Mouse (Mus musculus): ENCODE measurements around the gene Top3a.

Gene Top3a

GRCm38 (mm10) chr11:60775578-60775977 is 1.6 kb downstream of the Top3a start:
- DNase-seq (ENCODE audit: low read depth, low spot score) = no peak

DNA sequence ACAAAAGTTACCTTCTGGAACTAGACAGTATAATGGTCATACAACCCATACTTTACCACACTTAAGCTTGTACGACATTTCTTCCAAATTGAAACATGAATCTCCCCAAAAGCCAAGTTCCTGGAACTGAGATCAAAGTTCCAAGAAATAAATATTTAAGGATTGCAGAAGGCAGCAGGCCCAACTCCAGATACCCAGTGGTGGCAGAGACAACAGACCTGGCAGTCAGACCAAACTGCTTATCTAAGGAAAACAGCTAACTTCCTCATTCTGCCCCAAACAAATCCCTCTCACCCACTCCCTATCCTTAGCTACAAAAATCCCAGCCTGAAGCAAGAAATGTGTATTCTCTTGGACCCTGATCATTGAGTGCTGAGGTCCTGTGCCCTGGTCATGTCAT is 2.3 kb downstream of the Top3a start:
- DNase-seq (ENCODE audit: low read depth, low spot score) = no peak

- DNase-seq (ENCODE audit: low read depth, low spot score) = no peak
These were observed 2.9 kb downstream of the Top3a start for GRCm38 (mm10) chr11:60774158-60774689.

- no peak for DNase-seq (ENCODE audit: low read depth, low spot score)
These were observed 5.0 kb downstream of the Top3a start for GRCm38 (mm10) chr11:60772161-60772560.

DNA sequence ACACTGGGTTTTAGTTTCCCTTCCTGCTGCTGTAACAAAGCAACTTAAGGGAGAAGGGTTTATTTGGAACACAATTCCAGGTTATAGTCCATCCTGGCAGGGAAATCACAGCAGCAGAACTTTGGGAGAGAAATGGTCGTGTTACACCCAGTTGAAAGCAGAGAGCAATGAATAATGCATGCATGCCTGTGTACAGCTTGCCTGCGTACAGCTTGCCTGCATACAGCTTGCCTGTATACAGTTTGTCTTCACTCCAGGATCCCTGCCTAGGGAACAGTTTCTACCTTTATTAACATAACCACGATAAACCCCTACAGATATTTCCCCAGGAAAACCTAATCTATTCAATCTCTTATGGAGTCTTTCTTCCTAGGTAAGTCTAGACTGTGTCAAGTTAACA is 6.4 kb downstream of the Top3a start:
- DNase-seq (ENCODE audit: low read depth, low spot score) = no peak

DNA sequence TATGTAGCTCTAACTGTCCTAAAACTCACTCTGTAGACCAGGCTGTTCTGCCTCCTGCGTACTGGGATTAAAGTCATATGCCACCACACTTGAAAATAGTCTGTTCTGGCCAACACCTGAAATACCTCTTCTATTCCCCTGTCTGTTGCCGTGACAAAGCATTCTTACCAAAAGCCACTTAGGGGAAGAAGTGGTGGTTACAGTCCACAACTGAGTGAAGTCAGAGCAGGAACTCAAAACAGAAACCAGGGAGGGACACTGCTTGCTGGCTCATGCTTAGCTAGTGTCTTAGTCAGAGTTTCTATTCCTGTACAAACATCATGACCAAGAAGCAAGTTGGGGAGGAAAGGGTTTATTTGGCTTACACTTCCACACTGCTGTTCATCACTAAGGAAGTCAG is 7.8 kb downstream of the Top3a start:
- DNase-seq (ENCODE audit: low read depth, low spot score) = no peak

GRCm38 (mm10) chr11:60766969-60767368 is 10.2 kb downstream of the Top3a start:
- no peak for DNase-seq (ENCODE audit: low read depth, low spot score)

DNA sequence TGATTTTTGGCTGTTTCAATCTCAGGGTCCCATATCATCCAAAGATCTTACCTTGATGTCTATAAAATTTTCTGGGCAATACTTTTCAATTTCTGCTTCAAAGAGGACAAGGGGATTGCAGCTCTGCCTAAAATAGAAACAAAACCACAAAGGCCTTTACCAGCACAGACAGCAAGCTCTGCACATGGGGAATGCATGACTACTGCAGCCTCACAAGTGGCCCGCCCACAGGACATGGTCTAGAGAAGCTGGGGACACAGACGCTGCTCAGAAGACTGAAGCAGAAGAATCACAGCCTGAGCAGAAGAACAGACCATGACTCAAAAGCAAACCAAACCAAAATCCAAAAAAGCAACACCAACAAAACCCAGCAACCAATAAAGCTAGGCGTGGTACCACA is 15.5 kb downstream of the Top3a start:
- DNase-seq (ENCODE audit: low read depth, low spot score) = no peak

DNA sequence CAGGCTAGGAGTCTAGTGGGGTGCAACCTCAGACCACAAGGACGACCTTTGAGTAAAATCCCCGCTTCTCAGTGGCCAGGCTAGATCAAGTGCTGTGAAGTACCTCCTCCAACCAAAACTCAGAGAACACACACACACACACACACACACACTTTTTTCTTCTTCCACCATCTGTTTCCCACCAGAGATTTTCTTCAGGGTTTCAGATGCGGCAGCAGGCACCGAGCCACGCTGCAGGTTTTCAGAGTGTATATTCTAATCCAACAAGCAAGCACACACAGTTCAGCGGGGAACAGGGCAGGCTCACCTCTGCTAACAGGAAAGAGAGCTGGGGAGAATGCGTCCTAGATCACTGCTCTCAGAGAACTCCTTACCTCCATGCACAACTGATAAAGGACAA is 21.6 kb downstream of the Top3a start:
- DNase-seq (ENCODE audit: low read depth, low spot score) = no peak

GRCm38 (mm10) chr11:60740321-60740720 is 36.8 kb downstream of the Top3a start:
- DNase-seq (ENCODE audit: low read depth, low spot score) = no peak

GRCm38 (mm10) chr11:60737450-60737849 is 39.7 kb downstream of the Top3a start:
- no peak for DNase-seq (ENCODE audit: low read depth, low spot score)

DNA sequence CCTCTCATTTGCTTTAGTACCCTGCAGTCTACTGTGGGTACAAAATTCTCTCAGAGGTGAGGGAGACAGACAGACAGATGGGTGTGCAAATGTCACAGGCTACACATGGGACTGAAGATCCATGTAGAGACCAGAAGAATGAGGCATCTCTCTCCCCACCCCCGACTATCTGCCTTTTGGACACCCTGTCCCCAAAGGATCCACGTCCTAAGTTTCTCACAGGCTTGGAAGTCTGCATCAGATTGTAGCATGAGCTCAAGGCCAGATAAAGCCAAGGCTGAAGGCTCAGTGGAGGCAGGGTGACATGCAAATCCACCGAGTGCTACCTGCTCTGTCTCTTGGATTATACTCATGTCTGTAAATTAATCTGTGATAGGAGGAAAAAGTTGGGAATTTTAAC is 40.7 kb downstream of the Top3a start:
- no peak for DNase-seq (ENCODE audit: low read depth, low spot score)

- DNase-seq (ENCODE audit: low read depth, low spot score) = no peak
These were observed 42.0 kb downstream of the Top3a start for GRCm38 (mm10) chr11:60735191-60735590.

GRCm38 (mm10) chr11:60734206-60734605 is 43.0 kb downstream of the Top3a start:
- DNase-seq (ENCODE audit: low read depth, low spot score) = no peak

- DNase-seq (ENCODE audit: low read depth, low spot score) = no peak
These were observed 45.9 kb downstream of the Top3a start for GRCm38 (mm10) chr11:60731251-60731650.

GRCm38 (mm10) chr11:60730169-60730568 is 47.0 kb downstream of the Top3a start:
- DNase-seq (ENCODE audit: low read depth, low spot score) = no peak

GRCm38 (mm10) chr11:60729217-60729641 is 47.9 kb downstream of the Top3a start:
- DNase-seq (ENCODE audit: low read depth, low spot score) = no peak

DNA sequence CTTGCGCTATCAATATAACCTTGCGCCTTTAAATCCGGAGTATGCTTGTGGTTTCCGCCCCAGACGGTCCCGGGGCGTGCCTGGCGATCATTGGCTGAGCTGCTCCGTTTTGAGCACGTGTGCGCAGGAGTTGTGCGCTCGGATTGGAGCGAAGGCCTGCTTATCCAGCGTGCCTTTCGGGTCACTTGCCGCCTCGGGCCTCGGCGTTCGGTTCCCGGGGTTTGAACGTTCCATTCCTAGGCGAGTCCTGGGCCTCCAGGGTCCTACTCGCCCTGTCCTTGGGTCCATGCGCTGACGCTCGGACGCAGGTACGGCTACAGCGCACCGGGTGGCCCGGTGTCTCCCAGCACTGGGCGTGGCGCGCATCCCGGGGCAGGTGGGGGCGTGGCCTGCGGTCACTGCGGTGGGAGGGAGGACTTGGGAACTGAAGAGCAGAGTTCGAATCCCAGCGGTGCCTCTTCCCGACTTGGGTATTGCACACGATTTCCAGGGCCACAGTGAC is 48.9 kb downstream of the Top3a start, which contains the start of gene Mief2:
TSS of gene Mief2 (plus strand) at position 139 of the 502 bp plus-strand sequence.
- DNase-seq (ENCODE audit: low read depth, low spot score) = peak; percentile 86

- DNase-seq (ENCODE audit: low read depth, low spot score) = no peak
These were observed 49.6 kb downstream of the Top3a start for GRCm38 (mm10) chr11:60727392-60728140.

GRCm38 (mm10) chr11:60726601-60727391 is 50.4 kb downstream of the Top3a start, which contains the start of gene Flii:
TSS of gene Flii (minus strand) at chr11:60727263.
- peak; percentile 65 for DNase-seq (ENCODE audit: low read depth, low spot score)

- DNase-seq (ENCODE audit: low read depth, low spot score) = no peak
These were observed 57.9 kb downstream of the Top3a start for GRCm38 (mm10) chr11:60719263-60719662.

DNA sequence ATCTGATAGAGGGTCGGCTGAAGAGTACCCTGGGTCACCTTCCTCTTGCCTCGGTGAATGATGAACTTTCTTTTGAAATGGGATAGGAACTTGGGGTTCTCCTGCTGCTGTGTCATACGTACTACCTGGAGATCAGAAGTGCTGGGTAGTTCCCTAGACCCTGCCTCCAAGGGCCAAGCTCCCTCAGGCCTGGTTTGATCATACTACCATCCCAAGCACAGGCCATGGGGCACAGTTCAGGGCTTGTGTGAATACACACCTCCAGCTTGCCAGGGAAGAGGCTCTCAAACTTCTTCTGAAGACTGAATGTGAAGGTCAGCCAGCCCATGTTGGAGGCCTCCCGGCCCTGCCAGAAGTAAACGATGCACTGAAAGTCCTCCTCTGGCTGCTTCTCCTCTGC is 61.3 kb downstream of the Top3a start:
- DNase-seq (ENCODE audit: low read depth, low spot score) = no peak
